Mouse (Mus musculus): ENCODE measurements around the gene Rnaseh1.

The Rnaseh1 gene

DNA sequence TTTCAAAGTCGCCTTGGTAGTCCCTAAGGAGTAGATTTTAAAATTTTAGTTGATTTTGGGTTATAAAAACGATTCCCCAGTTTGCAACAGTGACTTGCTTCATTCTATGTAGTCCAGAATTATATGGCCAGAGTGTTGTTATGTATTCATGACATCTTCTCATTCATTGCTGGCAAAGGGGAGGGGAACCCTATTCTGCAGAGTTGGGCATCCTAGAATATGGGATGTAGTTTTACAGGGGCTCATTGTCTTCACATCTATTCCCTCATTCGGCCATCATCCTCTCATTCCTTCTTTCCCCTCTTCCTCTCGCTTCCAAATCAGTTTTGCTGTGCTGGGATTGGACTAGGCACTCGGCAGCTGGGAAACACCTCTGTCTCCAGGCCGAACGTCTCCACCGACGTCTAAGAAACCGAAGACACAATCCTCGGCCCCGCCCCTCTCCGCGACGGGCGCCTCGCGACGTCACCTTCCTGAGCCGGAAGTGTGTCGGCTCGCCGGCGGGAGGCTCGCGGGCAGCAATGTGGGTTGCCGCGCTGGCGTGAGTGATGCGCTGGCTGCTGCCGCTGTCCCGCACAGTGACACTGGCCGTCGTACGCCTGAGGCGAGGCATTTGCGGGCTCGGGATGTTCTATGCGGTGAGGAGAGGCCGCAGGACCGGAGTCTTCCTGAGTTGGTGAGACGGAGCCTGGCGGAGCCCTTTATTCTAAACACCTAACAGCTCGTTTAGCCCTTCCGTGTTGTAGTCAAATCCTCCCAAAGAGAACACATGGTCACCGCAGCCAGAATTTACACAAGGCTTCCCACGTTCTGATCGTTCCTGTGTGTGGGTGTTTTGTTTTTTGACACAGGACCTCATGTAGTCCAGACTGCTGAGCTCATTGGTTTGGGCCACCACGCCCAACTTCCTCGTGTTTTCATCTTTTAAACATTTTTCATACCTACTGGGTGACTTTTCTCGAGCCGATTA, at the start of gene Rnaseh1:
Rnaseh1 (plus strand) TSS at position 462 of the 970 bp plus-strand sequence.
- DNase-seq (ENCODE audit: low spot score in 2 of 2): peak; percentile 85 to 94

DNA sequence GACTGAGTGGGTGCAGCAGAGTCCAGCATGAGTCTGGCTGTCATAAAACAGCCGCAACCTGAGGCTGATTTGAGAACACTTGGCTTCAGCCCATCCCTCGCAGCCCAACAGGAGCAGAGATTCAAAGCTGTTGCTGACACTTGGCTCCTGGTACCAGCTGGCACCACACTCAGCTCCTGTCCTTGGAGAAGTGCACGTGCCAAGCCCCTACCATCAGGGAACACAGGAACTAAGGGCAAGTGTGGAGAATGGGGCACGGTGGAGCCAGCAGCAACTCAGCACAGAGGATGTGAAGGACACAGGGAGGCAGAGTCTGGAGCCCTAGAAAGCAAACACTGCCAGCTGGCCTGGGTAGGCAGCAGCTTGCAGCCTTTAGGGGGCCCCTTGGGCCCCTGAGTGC, 47.1 kb upstream of the Rnaseh1 start:
- DNase-seq (ENCODE audit: low spot score in 2 of 2): no peak

DNA sequence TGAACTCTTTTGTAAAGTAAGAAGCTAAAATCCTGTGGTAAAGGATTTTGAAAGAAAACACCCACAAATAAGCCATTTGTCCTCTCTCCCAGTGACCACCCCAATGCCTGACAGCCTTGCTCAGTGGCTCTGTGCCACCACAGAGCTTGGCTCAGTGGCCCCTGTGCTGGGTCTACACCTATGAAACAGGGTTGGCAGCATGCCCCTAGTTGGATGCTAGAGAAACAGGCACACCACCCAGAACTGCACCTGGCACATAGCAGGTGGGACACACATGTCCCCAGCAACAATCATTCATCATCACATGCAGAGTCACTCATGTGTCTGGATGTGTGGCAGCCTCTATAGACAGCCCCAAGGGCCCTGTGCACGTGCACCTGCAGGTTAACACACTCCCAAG, 45.9 kb upstream of the Rnaseh1 start:
- DNase-seq (ENCODE audit: low spot score in 2 of 2): no peak

DNA sequence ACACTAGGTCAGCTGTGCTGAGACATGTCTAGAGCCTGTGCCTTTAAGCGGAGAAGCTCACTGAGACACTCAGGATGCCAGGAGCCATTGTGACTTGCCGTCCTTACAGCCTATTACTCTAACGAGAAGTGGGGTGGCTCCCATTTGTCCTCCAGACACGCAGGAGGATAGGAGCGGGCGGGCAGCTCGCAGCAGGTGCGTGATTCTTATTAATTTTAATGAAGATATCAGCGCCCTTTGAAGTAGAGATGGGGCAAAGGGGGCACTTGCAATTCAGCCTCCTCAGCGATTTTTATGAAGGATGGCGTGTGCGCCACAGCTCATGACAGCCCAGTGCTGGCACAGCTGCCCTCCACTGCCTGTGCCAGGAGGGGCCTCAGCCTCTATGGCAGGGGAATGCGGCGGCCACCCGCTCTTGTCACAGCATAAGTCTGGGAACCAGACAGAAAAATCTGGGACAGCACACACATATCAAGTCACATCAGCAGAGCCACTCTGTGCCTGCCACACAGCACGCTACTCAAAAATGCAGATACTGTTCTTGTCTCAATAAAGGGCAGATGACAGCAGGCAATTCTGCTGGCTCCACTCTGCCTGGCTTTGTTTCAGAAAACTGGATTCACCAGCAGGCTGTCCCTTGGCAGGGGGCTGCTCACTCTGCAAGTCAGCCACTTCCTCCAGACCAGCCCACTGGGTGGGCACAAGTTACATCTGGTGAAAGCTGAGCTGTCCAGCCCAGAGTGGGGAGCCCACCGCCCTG, 41.7 kb upstream of the Rnaseh1 start:
- no peak for DNase-seq (ENCODE audit: low spot score in 2 of 2)

DNA sequence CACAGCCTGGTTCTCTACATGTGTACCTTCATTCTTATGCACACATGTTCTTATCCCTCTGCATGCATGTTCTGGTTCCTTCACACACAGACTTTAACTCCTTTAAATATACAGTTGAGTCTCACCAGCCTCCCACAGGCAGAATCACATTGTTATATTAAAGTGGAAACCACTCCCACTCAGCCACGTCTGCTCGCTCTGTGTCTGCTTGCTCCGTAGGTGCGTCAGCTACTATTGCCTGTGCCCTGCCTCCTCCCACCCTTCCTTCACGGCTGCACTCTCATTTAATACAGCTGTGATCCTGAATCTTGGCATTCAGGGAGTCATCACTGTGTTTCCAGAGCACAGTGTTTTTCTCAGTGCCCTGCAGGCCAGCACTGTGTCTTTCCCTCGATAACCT, 37.0 kb upstream of the Rnaseh1 start:
- no peak for DNase-seq (ENCODE audit: low spot score in 2 of 2)

DNA sequence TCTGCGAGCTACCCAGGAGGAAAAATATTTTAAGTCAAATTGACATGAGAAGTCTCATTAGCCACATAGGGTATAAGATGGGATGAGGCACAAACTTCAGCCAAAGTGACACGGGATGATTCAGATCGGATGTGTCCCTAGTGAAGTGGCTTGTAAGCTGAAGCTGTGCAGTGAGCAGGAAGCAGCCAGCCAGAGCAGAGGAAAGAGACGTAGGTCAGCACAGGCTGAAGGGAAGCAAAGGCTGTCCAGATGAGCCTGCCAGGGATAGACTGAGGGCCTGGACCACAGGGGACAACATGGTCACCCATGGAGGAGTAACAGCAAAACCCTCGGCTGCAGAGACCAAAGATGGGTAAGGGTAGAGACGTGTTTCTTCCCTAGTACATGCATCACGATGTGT, 35.0 kb upstream of the Rnaseh1 start:
- no peak for DNase-seq (ENCODE audit: low spot score in 2 of 2)

DNA sequence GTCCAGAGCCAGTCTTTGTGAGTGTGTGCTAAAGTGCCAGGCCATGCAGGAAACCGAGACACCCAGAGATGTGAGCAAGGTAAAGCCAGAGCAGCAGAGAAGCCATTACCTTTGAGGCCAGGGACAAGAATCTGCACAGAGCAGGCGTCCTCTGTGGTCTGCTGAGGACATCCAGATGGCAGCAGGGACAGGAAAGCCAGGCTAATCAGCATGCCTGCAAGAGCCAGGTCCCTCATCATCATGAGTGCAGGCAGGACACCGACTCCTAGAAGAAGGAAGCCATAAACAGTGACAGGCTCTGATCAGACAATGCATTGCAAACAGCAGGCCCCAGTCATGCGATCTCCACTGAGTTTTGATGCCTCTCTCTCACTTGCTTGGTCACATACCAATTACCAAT, 32.1 kb upstream of the Rnaseh1 start:
- DNase-seq (ENCODE audit: low spot score in 2 of 2): no peak

DNA sequence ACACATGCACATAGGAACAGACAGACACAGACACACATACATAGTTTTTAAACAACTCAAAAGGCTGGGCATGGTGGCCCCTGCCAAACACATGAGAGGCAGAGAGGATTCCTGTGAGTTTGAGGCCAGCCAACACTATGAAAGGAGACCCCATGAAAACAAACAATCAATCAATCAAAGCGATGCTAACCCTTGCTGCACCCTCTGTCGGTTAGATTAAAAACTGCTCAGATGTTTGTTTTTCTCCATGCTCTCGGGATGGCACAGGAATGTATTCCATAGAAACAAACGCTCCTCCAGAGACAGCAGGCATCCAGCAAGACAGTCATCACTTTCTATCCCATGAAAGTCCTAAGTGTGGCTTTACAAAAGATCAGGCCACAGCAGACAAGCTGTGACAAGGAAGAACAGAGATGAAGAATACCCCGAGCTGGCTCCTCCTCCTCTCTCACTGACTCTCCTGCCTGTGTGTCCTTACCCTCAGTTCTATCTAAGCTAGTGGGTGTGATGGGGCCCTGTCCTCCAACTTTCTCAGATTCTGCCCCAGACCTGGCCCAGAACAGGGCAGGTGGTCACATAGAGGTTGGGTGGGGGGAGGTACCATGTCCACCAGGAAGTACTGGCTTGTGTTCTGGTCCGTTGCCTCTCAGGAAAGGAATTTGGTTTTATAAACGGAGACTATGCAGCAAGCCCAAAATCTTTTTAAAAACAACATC, 27.8 kb upstream of the Rnaseh1 start:
- DNase-seq (ENCODE audit: low spot score in 2 of 2): no peak

DNA sequence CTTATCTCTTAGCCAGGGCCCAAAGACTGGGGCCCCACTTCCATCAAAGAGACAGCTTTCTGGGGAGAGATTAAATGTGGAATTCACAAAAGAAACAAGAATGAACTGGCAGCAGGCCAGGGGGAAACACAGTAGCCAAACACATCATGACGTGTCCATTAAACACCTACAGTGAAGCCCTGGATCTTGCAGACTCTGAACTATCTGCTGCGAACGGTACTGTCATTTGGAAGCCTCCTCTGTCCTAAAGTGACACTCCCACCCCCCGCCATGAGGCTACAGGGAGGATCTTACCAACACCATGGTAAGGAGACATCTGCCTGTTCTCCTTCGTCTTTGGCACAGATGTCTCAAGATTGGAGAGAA, 27.3 kb upstream of the Rnaseh1 start:
- DNase-seq (ENCODE audit: low spot score in 2 of 2): no peak

DNA sequence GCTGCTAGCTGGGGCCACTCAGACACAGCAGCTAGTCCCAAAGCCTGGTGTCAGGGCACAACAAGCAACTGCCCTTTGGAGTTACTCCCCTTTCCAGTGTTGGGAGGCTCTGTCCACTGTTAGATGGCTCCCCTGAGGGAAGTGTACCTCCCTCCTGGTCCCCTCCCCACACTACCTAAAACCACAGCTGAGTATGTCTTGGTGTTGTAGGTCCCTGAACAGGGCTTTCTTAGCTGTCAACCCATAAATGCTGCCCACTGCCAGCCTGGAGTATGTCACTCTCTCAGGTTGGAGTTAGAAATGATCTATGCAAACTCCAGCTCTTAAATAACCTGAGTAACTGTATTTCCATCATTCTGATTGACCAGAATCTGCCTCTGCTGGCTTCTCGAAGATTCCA, 26.8 kb upstream of the Rnaseh1 start:
- DNase-seq (ENCODE audit: low spot score in 2 of 2): no peak

DNA sequence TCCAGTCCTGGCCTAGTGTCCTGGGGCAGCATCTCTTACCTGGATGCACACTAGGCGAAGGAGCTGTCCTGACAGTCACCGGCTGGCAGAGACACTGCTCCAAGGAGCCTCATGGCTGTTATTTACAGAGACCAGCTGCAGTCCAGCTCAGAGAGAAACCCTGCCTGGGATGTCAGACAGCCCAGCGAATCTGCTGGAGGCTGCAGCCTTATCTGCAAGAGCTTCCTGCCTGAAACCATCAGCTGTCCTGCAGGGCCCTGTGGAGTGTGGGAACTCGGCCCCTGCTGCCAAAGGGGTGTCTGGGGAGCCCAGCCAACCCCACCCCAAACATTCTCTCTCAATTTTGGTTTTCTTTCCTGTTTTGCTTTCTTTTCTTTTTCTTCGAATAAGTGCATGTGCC, 26.2 kb upstream of the Rnaseh1 start, which contains the start of gene Colec11:
Colec11 (minus strand) TSS at position 183 of the 400 bp plus-strand sequence.
- DNase-seq (ENCODE audit: low spot score in 2 of 2): no peak

DNA sequence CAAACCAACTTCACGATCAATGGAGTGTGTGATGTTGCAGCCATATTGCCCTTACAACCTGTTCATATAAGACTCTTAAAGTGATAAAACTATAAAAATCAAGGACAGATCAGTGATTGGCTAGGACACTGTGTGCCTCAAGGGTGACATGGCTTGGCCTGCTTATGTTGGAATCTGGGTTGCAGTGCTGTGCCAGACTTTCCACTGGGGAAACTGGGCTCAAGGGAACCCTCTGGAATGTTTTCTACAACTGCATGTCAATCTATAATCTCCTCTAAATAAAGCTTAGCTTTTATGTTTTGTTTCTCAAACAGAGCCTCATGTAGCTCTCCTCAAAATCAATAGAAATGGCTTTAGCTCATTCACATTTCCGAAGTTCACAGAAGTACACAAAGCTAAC, 25.2 kb upstream of the Rnaseh1 start:
- DNase-seq (ENCODE audit: low spot score in 2 of 2): no peak

DNA sequence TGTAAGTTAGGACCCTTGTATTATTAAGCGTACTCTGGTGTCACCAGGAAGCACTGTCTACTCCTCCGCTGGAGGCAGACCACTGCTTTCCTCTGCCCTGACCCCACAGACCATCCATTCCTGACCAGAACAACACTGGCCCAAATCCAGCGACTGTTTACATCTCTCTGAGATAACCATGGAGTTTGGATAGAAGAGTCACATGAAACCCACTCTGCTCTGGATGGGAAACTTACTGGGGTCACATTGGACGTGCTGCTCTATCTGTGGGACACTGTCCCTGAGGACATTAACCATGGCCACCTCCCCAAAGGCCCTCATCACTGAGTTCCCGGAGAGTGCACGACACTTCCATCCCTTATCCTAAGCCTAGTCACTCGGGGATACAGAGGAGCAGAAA, 24.0 kb upstream of the Rnaseh1 start:
- DNase-seq (ENCODE audit: low spot score in 2 of 2): no peak

DNA sequence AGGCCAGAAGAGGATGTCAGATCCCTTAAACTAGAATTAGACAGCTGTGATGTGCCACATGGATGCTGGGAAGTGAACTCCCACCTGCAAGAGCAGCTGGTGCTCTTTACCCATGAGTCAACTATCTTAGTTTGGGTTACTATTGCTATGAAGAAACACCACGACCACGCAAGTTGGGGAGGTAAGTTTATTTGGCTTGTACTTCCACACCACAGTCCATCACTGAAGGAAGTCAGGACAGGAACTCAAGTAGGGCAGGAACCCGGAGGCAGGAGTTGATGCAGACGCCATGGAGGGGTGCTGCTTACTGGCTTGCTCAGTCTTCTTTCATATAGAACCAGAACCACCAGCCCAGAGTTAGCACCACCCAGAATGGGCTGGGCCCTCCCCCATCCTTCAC, 22.3 kb upstream of the Rnaseh1 start:
- no peak for DNase-seq (ENCODE audit: low spot score in 2 of 2)

DNA sequence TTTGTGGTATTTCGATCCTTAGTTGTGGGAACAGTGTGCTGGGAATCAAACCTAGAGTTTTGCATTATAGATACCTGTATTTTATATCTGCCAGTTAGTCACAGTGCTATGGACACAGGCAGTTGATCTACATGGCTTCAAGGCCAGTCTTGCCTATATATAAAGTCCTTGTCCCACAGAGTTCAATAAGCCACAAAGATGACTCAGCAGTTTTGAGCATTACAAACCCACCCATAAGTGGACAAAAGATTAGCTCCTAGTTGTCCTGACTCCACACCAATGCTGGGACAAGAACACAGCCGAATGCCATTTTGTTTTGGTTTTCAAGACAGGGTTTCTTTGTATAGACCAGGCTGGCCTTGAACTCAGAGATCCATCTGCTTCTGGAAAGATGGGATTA, 21.0 kb upstream of the Rnaseh1 start:
- no peak for DNase-seq (ENCODE audit: low spot score in 2 of 2)

DNA sequence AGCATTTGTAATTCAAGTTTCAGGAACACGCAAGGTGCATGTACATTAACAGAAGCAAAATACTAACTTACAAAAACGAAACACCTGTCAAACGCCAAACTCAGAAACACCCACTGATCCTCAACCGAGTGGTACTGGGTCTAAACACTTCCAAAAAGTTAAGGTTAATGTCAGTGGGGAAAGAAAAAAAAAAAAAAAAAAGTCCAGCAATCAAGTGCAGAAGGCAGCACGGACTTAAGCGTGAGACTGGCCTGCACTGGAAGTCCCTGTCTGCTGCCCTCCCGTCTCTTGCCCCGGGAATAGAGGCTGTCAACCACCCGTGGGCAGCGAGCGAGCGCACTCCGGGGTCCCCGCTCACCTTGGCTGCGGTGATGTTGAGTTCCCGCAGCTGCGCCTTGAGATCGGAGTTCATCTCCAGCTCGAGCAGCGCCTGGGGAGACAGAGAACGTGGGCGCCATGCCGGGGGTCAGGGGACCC, 14.3 kb upstream of the Rnaseh1 start:
- DNase-seq (ENCODE audit: low spot score in 2 of 2): no peak

DNA sequence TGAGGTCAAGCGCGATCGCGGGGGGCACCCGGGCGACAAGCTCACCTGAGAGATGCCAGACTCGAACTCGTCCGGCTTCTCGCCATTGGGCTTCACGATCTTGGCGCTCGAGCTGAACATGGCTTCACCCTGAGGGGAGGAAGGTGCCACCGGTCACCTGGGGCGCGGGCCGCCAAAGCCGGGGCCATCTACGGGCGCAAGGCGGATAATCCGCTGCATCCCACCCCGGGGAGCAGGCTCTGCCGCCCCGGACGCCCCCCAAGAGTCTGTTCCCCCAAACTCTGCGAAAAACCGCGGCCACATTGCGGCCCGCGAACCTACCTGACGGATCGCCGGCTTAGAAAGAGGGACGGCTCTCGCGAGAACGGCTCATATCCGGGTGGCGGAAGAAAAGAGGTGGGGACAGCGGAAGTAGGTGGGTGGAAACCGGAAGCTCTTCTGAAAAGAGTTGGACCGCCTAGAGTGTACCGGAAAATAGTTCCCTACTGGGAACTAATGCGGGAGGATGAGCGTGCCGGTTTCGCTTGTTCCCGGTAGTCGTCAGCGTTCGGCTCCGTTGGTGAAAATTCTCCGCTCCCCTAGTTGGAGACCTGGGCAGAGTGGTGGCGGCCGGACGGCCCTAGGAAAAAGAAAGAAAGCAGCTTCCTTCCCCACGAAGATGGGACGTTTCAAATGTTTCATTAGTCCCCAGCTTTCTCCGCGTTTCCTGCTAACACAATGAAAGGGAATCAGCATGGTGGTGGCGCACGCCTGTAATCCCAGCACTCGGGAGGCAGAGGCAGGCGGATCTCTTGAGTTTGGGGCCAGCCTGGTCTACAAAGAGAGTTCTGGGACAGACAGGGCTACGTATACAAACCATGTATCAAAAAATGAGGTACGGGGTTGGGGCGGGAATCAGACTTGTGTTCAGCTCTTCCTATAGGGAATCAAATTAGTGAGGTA, 13.6 kb upstream of the Rnaseh1 start, which contains the start of gene Rps7:
Rps7 (minus strand) TSS at position 419 of the 942 bp plus-strand sequence.
- DNase-seq (ENCODE audit: low spot score in 2 of 2): peak; percentile 90 to 94

DNA sequence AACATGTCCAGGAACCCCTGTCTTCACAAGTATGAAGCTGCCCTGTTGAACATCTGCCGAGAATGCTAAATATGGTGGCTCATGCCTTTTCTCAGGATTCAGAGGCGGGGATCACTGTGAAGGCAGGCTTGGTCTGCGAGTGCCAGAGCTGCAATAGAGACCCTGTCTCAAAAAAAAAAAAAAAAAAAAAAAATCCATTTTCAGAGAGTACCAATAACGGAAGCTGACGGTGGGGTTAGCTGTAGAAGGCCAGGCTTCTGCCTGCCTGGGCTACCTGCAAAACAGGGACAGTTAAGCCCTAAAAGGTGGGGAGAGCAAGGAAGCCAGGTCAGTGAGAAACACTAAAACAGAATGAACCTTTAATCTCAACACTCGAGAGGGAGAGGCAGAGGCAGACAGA, 12.9 kb upstream of the Rnaseh1 start:
- no peak for DNase-seq (ENCODE audit: low spot score in 2 of 2)

DNA sequence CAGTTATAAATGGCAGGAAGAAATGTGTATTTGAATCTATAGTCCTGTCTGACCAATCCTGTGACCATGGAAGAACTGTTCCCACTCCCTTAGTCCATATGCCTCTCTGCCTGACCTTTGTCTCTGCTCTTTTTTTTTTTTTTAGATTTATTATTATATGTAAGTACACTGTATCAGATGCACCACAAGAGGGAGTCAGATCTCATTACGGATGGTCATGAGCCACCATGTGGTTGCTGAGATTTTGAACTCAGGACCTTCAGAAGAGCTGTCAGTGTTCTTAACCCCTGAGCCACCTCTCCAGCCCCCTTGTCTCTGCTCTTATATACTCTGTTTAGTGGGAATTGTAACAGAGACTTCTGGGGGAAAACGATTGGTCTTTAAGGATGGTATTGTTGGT, 10.6 kb upstream of the Rnaseh1 start:
- DNase-seq (ENCODE audit: low spot score in 2 of 2): no peak

DNA sequence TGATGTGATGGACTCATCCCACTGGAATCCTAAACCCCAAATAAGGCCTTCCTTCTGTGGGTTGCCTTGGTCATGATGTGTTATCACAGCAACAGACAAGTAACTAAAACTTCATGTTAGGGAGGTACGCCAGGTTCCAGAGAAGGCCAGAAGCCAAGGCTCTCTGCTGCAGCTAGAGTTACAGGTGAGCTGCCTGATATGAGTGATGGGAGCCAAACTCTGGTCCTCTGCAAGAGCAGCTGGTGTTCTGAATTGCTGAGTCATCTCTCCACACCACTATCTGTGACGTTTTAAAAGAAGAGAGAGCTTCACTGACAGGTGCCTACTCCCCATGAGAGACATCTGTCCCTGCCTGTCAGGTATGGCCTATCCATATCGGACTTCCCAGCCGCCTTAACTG, 13.2 kb downstream of the Rnaseh1 start:
- DNase-seq (ENCODE audit: low spot score in 2 of 2): no peak

DNA sequence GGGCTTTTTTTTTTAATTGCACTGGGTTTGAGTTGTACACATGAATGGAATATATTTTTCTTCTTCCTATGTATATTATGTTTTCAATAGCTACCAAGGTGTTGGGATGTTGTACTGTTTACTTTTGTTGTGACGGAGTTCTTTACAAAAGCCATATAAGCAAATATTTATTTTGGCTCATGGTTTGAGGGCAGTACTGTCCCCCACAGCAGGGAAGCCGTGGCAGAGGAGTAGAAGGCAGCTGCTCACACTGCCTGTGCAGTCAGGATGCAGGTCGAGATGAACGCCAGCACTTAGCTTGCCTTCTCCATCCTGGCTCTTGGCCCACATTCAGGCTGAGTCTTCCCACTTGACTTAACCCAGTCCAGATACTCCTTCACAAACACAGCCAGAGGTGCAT, 17.3 kb downstream of the Rnaseh1 start:
- no peak for DNase-seq (ENCODE audit: low spot score in 2 of 2)
